Mouse (Mus musculus) embryo, embryonic 11 days (tissue): ENCODE measurements at regions not wholly inside any gene's neighbourhood (a gene's known extent, or its start where the extent isn't known, plus 50 kb on each side); places are given as distances from the start of the nearest gene placed in this dataset.

Source experiments
- DNase-seq: peaks from one replicate; pipeline ENCODE4 v3.0.0-alpha.2; 2015

DNA sequence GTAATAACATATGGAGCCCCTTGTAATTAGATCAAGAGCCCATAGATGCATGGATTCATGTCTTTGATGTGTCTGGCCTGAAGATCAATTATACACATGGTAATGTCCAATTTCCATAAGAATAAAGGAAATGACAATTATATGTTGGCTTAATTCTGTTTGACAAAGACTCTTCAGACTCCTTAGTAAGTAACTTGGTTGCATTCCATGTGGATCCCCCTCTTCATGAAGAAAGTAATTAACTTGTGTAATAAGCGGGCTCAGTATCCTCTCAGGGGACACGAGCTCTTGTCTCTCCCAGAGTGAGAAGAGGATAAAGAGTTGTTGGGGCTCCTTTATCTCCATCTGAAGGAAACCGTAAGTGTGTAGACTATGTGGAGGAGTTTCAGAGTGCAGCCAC is 284.3 kb downstream of the Efnb2 start:
- DNase-seq: no peak

DNA sequence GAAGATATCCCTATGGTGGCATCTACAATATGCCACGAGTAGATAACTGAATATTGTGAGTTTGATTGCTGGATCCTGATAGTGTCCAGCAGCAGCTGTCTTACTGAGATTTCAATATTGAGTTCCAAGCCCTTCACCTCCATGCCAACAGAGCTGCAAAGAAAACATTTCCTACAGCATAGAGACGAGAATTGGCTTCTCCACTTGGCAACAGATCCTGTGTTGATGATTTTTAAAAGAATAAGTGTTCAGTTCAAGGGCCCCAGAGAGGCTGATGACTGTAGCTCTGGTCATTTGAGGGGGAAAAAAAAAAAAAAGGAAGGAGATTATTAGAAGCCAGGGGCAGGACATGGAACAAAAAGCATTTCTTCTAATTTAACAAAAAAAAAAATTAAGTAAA is 284.7 kb downstream of the Efnb2 start:
- no peak for DNase-seq

DNA sequence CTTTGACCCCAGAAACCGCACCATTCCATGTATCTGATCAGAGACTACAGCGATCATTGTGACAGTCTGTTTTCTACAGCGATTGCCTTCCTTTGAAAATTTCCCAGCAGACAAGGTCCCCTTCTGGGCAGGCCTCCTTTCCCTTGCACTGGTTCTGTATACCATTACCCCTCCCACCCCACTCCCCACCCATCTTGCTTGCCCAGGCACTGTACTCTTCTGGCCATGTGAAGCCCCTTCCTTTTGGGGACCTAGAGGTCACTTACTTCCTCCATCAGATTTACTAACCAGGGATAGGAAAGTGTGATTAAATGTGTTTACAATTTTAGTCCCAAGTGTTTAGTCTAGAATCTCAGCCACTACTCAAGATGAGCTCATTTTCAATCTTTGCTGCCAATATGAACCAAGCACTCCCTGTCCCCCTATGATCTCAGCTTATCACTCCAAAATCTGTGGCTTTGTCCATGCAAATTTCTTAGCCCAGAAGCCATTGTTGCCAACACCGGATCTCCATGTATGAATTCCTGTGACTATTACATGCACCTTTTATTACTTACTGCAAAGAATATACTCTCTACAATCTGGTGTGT is 293.7 kb downstream of the Efnb2 start:
- no peak for DNase-seq

DNA sequence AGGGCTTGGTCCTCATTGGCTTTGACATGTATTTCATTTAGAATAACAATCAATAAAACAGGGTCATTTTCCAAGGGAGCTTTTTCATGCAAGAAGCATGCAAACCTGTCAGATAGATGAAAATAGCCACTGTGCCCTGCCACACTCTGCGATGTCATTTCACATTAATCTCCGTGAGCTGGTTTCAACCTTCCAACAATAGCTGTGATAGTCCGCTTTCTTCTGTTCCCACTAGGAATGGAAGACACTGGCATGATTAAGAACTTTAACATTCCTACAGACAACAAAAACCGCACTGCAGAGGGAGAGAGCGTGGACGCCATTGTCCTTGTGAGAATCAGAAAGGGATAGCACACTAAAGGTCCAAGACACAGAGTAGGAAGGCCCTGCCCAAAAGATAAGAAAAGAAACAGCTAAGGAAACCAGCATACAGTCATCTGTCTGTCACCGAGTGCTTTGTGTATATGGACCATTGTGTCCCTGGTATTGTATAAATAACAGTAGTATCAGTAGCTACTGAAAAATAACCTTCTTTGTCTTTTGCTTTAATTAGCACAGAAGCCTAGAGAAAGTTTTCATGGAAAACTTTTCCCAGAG is 299.0 kb downstream of the Efnb2 start:
- no peak for DNase-seq

DNA sequence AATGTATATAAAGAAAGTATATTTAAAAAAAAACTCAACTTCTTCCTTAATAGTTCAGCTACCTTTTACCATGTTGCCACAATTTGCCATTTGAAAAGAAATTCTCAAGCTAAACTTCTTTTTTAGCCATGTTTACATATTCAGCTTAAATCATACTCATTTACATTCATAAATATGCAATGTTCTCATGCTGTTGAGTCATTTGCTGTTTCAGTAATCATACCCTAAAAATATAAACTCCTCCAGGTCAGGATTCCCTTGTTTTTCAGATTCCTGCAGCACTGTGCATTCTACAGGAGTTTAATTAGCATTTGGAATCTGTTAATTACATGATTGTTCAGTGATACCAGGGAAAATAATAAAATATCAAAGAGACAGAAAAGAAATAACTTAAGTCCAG is 300.5 kb downstream of the Efnb2 start:
- DNase-seq: no peak

DNA sequence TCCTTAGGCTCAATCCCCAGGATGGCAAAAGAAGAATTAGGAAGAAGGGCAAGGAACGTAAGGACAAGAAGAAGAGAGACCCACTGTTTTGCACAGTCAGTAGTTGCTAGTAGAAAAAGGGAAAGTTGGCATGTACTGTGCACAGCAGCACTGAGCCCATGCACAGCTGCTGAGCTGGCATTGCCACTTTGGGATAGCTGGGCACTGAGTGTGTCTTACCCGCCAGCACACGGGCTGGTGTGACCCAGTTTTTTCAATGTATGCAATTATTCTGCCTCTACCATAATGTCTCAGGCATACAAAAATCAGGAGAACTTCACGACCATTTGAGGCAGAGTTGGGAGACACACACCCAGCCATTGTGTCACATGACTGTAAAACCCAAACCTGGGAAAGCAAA is 306.1 kb downstream of the Efnb2 start:
- DNase-seq: no peak

DNA sequence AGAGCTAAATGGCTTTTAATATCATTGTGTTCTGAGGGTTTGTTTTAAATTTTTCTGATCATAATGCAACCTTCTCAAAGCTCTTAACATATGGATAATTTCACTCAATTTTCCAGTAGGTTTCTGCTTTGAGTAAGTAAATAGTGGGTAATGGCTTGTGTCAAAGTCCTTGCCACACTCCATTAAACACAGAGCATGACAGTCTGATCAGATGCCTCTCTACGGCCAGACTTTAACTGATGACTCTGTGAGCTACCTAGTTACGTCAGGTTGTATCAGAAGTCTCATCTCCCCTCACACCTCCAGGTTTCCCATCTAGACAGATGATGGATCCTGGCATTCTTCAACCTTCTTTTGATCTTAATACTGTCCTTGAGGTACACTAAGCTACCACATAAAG is 316.4 kb downstream of the Efnb2 start:
- no peak for DNase-seq

DNA sequence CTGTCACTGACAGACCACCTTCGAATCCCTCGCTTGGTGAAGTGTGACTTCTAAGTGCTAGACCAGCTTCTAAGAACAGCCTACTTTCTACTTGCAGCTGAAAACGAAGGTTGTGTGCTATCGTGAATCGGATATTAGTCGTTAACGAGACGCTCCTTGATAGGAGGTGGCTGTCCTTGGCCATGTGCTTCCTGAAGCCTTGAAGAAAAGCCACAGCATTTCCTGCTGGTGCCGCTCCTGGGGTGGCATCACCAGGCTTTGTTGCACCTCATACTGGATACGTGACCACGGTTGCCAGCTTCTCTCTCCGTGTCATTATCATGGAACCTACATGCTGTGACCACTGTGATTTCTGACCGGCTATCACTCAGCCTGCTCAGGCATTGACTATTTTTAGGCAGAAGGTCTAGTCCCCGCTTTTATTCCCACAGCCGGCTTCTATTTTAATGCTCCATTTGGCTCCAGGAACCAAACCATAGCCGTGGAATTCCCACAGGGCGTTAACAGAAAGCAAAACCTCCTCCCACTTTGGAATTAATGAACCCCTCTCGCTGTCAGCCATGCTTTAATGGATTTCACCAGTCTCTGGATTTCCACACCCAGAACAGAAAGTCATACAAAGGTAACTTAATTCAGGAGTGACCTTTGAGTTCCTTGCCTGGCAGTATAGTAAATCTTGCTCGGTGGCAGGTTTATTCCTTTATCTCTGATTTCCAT is 325.6 kb downstream of the Efnb2 start:
- peak; percentile 44 for DNase-seq

DNA sequence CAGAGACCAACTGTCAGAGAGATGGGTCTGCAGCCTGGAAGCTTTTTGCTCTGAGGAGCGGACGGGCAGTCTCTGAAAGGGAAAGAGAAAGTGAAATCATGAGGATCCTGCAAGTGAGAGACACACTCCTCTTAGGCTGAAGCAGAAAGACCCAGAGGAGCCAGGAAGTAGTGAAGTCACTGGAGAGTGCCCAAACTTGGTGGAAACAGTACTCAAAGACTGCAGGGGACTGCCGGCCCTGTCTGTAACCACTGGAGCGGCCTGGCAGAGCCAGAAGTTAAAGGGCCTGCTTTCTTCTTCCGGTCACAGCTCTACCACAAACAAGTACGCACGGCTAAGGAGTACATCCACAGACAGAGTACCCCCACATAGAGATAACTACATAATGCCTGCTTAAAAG is 326.5 kb downstream of the Efnb2 start:
- DNase-seq: no peak

DNA sequence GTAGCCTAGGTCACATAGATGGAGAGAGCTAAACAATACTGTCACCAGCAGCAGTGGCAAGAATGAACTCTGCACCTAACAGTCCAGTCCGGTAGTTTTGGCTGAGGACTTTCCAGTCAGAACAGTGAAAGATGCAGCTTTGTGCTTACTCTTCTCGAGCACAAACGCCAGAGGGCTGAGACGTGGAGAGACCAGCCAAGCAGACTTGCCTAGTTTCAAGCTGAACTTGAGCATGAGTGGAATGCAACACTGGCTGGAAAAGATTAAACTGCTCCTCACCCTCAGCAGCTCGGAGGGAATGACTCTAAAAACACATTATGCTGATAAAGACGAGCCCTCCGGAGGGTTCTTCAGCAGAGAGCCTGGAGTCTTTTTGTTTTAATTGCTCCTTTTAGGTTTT is 329.8 kb downstream of the Efnb2 start:
- peak; percentile 35 for DNase-seq

DNA sequence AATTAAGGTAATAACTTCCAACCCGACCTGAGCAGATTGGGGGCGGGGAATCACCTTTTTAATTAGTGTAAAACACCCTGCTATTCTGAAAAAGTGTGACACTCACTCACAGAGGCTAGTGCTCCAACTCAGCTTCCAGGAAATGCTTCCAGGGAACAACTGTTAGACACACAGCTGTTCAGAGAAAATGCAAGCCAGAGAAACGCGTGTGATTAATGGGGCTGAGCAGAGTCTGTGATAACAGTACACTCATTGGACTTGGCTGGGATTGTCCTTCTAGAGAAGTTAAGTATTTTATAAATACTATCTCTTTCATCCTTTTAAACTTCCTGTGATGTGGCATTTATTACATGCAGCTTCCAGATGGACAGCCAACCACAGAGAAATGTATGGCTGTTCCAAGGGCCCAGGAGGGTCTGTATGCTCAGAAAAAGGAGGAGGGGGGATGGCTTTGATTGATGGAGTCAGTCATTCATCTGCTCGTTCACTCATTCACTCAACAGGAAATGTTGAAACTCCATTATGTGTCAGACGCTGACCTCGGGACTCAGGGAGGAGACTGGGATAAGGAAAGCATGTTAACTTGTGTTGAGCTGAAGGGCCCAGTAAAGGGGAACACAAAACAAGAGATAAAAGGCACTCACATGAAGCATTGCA is 332.9 kb downstream of the Efnb2 start:
- peak; percentile 28 for DNase-seq

DNA sequence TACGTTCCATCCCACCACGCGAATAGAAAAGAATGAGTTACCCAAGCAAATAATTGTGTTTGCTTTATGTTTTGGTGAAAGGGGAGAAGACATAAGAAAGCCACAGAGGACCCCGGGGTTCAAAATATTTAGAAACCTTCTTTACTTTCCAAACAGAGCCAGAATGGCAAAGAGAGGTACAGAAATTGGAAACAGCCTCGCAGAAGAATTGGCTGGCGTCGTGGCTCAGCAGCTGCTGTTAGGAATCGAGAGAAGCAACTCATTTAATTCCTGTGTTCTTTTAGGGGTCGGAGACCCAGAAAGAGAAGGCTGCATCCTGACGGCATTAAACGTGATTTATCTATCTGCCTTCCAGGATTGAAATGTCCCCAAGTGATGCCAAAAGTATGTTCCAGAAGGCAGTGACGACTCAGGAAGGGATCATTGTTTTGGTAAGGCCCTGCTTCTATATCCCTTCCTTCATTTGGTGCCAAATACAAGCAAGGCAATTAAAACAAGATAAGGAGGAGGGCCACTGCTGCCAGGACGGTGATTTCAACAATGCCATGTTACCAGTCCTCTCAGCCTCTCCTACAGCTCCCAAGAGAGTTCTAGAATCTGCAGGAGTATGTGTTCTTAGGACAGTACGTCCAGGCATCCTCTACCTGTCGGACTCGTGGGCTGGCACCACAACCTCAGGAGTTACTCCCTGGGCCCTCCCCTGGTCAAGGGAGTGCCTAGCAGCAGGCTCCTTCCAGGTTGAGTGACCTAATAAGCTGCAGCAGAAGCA is 334.8 kb downstream of the Efnb2 start:
- no peak for DNase-seq

DNA sequence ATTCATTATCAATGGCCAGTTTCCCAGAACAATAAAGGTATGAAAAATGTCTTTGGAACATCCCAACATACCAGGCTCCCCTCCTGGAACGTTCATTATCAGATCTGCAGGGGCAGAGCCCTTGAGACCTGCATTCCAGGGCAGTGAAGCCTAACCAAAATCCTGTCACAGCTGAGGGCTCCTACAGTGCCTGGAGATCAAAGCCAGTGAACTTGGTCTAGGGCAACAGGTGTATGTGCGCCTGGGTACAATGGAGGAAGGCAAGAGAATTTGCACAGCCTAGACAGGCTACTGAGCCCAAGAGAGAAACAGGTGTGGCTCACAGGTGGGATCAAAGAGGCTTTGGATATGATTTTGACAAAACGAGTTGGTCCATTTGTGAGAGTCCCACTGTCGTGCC is 335.6 kb downstream of the Efnb2 start:
- DNase-seq: no peak

DNA sequence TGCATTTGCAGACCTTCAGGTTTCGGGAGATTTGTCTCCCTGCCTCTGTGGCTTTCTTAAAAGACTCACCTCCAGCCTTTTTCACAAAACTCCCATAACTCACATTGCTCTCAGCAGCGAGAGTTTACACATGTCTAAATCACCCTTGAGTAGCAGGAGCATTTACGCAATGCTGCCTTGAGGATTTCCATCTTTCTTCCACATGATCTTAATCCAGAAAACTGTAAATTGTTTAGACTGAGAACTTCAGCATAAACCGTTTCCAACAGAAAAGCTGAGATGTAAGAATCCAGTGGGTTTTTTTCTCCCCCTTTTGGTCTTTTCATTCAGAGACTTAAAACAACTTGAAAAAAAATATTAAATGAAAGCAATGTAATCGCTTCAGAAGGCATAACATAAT is 336.5 kb downstream of the Efnb2 start:
- DNase-seq: no peak

DNA sequence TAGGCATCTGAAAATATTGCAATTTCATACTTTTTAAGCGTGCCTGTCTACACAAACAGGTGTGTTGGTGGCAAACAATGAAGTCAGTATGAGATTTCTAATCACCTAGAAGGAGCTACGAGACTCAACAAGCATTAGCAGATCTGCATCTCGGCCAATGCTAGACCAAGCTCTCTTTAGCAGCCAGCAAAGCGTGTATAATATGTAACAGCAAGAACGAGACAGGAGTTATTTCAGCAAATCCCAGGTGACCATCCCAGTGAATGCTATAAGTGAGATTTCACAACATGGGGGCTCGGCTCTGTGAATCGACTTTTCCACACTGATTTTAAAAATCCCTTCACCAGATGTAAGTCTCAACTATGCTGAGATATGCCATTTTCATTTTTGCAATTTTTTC is 352.8 kb downstream of the Efnb2 start:
- DNase-seq: no peak

DNA sequence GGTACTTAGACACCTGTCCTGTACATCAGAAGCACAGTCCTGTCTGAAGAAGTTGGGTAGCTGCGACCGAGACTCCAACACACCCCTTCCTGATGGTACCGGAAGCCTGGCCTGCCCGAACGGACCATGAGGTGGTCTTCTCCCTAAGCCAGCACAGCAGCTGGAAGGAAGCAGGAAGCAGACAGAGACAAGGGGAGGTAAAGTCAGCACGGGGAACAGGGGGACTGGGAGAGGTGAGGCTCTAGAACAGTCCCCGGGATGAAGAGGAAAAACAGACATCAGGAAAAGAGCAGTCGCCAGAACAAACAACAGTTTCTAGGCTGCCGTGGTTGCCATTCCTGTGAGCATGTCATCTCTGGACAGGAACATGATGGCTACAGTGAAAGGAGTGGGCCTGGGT is 353.6 kb downstream of the Efnb2 start:
- no peak for DNase-seq

DNA sequence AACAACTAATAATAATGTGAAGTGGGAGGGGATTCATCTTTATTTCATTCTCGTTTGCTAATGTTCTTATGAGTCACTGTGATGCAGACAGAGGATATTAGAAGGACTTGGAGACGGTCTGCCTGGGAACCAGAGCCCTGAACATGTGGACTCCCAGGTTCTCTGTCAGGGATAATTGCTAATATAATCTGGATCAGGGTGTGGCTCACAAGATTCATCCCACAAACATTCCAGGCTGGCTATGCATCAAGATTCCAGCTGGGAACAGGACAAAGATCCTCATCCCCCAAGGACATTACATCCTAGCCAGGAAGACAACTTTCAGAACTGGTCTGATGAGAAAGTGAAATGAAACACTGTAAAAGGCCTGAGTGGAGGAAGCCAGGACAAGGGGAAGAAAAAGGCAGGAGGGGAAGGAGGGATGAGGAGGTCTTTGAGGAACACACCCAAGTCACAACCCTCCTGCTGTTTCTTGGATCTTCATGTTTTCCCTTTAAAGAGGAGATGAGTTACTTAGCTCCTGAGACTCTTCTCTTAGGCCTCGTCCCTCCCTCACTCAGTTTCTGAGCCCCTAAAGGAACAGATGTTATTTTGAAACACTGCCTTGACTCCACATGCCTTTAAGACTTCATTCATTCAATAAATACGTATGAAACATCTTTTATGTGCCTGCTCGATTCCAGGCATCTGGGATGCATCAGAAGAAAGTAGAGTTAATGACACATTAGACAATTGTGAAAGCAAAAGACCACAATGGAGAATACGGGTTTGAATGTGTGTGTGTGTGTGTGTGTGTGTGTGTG is 360.9 kb downstream of the Efnb2 start:
- no peak for DNase-seq

DNA sequence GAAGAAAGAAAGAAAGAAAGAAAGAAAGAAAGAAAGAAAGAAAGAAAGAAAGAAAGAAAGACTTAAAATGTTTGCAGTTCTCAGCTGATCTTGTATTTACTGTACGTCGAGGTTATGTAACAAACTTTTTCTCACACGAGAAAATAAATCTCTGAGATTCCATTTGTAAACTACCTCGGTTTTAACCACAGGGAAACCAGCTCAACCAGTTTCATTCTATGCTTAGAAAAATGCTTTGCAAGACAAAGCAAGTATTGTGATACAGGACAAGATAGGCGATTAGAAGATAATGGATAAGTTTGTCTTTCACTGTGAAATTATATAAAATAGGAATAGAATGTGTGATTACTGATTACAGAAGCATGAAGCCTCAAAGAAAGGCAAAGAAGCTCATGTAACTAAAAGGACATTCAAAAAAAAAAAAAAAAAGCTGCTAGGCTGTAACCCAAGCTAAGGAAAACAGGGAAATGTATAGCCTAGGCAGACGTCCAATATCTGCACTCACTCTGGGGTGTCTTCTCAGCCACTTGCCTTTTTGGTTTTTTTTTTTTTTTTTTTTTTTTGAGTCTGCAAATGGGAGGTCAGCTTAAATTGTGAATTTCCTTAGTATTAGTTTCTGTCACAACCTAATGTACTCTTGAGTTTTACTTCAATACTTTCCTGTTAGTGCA is 368.3 kb downstream of the Efnb2 start:
- no peak for DNase-seq

DNA sequence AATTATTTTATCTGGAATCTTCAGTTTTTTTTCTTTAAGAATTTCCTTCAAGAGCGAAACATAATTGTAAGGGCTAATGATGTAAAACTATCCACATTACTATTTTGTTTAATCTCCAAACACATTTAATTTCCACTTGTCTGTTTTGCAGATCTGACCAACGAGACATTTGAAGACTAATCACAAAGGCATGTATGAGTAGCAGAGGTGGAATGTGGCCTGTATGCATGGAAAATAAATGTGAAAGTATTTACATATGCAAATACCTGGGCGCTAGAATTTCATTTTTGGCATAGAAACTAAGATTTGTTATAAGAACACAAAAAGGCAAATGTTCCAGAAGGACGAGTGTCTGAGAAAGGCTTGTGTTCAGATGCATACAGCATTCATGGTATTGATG is 375.2 kb downstream of the Efnb2 start:
- no peak for DNase-seq

DNA sequence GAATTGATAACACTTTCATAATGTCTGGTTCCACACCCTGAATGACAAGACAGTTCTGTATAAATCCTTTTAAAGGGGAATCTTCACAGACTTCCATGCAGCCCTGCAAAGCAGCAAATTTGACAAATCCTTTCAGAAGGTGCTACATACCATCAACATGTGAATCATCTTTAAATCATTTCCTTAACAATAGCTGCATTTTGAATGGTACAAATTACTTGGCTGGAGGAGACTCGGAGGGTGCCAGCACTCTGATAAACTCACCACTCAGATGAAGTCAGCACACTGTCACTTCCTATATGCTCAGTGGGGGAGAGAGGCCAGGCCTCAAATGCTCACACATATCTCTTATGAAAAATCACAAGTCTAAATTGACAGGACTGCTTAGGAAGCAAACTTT is 386.1 kb downstream of the Efnb2 start:
- DNase-seq: no peak

DNA sequence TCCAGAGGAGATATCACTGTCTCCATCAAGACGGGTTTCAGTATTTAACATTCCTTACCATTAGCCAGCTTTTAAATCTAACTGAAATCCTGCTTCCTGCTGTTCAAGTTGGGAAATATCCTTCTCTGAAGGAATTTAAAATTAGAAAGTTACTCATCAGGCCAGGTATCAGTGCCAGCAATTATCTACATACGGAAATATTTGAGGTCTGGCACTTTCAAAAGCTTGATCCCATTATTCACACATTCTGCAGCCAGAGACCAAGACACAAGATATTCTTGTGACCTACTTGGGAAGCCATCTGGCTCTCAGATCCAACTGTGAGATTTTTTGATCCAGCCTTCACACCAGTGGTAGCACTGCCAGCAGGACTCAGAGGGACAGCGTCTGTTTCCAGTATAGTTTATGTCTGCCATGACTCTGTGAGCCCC is 386.8 kb downstream of the Efnb2 start:
- DNase-seq: no peak

DNA sequence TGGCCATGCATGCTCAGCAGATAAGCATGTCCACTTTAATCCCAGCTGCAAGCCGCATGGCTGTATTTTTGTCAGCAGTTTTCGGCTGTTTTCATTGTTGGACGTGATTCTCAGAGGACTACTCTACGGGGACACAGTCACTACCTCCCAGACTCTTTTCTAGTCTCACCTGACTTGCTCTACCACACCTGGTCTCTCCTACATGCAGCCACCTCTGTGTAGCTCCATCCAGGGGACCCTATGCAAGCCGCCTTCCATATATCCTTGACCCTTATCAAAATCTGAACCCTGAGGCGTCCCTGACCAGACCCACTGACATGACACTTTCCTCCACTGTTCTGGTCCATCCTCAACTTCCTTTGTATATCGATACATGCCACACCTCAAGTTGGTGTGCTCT is 402.2 kb downstream of the Efnb2 start:
- DNase-seq: no peak
